Mouse (Mus musculus) ES-E14 (cell line): ENCODE measurements around the gene Cox19. TPM values are rescaled to one million over a fixed set of nuclear protein-coding genes. Genes with fewer than 3 reads are reported as not detected.
A peak's percentile ranks its signal among the peaks of the same experiment; 100 is the strongest.

Source experiments
- DNase-seq: peaks from one replicate; pipeline ENCODE4 v3.0.0-alpha.2; 2013; ENCODE audit warnings: low read depth, low spot score
- H3K27ac ChIP-seq: 2 replicates; pipeline ENCODE4 v1.5.1; 2012; ENCODE audit warnings: low read depth, mild to moderate bottlenecking, low read length, moderate library complexity, mixed read lengths; ENCODE audit not compliant: poor library complexity, insufficient read depth, severe bottlenecking
- H3K36me3 ChIP-seq: 2 replicates; pipeline ENCODE4 v1.6.1; 2012; ENCODE audit warnings: mild to moderate bottlenecking, low read length, moderate library complexity, mixed read lengths; ENCODE audit not compliant: control insufficient read depth, poor library complexity, insufficient read depth, severe bottlenecking
- H3K4me1 ChIP-seq, 2 experiments: fragments of 150-350 bp in 1 of 2; sonication (generic) in 1 of 2; 2 replicates each; pipeline ENCODE4 v1.6.1; 2012; ENCODE audit warnings: low read length in 2 of 2, mild to moderate bottlenecking in 1 of 2, mixed read lengths in 1 of 2; ENCODE audit not compliant: control insufficient read depth in 2 of 2, insufficient read depth in 2 of 2, poor library complexity in 1 of 2
- H3K4me3 ChIP-seq, 2 experiments: fragments of 150-350 bp in 1 of 2; sonication (generic) in 1 of 2; 2 replicates each; pipeline ENCODE4 v1.5.1; 2012; ENCODE audit warnings: low read length in 2 of 2, low read depth in 1 of 2, mild to moderate bottlenecking in 1 of 2, mixed read lengths in 1 of 2; ENCODE audit not compliant: insufficient read depth in 1 of 2, poor library complexity in 1 of 2, severe bottlenecking in 1 of 2
- H3K9ac ChIP-seq: 2 replicates; pipeline ENCODE4 v1.6.1; 2012; ENCODE audit warnings: low read depth, mild to moderate bottlenecking, low read length, mixed read lengths; ENCODE audit not compliant: poor library complexity, insufficient read depth, severe bottlenecking
- H3K9me3 ChIP-seq: fragments of 150-350 bp; sonication (generic); 2 replicates; pipeline ENCODE4 v1.6.1; 2012; ENCODE audit warnings: low read depth, mild to moderate bottlenecking, low read length; ENCODE audit not compliant: control insufficient read depth, insufficient read depth
- CHD2 ChIP-seq: IDR thresholded peaks from 2 replicates; pipeline ENCODE4 v1.6.1; 2014; ENCODE audit warnings: mild to moderate bottlenecking, low read depth, low read length, inconsistent platforms
- HCFC1 ChIP-seq: IDR thresholded peaks from 2 replicates; pipeline ENCODE4 v1.6.1; 2012; ENCODE audit warnings: low read length, inconsistent platforms, borderline replicate concordance; ENCODE audit not compliant: insufficient read depth
- MAFK ChIP-seq: IDR thresholded peaks from 2 replicates; pipeline ENCODE4 v1.6.1; 2014; ENCODE audit warnings: mild to moderate bottlenecking, low read depth, low read length, inconsistent platforms; ENCODE audit not compliant: insufficient read depth
- ZC3H11A ChIP-seq: IDR thresholded peaks from 2 replicates; pipeline ENCODE4 v1.6.1; 2012; ENCODE audit warnings: low read depth, mild to moderate bottlenecking, inconsistent platforms, low read length, borderline replicate concordance
- ZNF384 ChIP-seq: IDR thresholded peaks from 2 replicates; pipeline ENCODE4 v1.6.1; 2012; ENCODE audit warnings: low read depth, low read length, inconsistent platforms
- in situ Hi-C, 2 experiments: fragments of 600-800 bp; cut with MboI; formaldehyde crosslinking; loops; one replicate each; pipeline ENCODE4 v1.15.1; 2025; ENCODE audit warnings: low sequenced_read_pairs in 2 of 2, inconsistent platforms in 1 of 2; ENCODE audit not compliant: unreplicated experiment in 2 of 2
- total RNA-seq: library from RNA; depleted of rRNA; stranded (reverse); fragments of 300-350 nt; gene quantifications from 2 replicates; pipeline ENCODE4 v1.2.3, GENCODE M21; 2012

Gene Cox19
- total RNA-seq, 1 experiment = 26.6 TPM

GRCm38 (mm10) chr5:139380385-139381248, 29.4 kb upstream of the Cox19 start:
- no peaks in the 10 kb centered on the region for H3K9me3 ChIP-seq
- peaks cover 14 to 27% of the 10 kb centered on the region in 2 experiments; a peak in 3 of 4 replicates for H3K4me1 ChIP-seq
- H3K9ac ChIP-seq = peak overlapping the region; percentile 65
- in situ Hi-C loops = no loop called here
- peak overlapping the region; percentile 74 to 75 for H3K4me3 ChIP-seq
- TF ChIP-seq CHD2 = no peak
- TF ChIP-seq HCFC1 = no peak; the same call in 1 of the 2 replicates
- TF ChIP-seq ZC3H11A = no peak
- no peak for TF ChIP-seq MAFK
- no peak for TF ChIP-seq ZNF384
- H3K36me3 ChIP-seq = peaks cover 2% of the 10 kb centered on the region; the same call in 1 of the 2 replicates
- H3K27ac ChIP-seq = no peak overlapping the region; the same call in 1 of the 2 replicates
- DNase-seq = peak; percentile 80

DNA sequence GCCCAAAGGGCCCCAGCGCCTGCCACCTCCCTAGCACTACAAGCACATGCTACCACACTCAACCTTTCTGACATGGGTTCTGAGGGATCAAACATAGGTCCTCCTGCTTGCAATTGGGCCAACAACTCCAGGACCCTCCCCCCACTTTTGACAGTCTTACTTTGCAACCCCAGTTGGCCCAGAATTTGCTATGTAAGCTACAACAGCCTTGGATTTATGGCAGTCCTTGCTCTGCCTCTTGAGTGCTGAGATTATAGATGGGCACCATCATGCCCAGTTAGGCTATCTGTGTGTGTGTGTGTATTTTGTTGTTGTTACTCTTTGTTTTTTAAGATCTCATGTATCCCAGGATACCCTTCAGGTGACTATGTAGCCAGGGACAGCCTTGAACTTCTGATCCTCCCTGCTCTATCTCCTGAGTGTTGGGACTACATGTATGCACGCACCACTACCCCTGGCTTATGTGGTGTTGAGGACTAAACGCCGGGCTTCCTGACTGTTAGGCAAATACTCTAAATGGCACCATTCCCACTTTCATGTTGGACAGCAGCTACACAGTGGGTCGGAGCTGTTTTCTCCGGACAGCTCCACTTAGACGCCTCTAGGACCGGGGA, 28.7 kb upstream of the Cox19 start:
- Histone ChIP-seq H3K9ac (no peak overlapping the region), H3K27ac (no peak overlapping the region), H3K9me3 (no peaks in the 10 kb centered on the region), H3K36me3 (no peaks in the 10 kb centered on the region; the same call in 1 of the 2 replicates), H3K4me1 (peaks cover 14 to 30% of the 10 kb centered on the region in 2 experiments; a peak in 3 of 4 replicates), H3K4me3 (peak overlapping the region; percentile 74 to 75)
- DNase-seq = no peak
- no peak for TF ChIP-seq MAFK
- TF ChIP-seq HCFC1 = no peak; the same call in 1 of the 2 replicates
- TF ChIP-seq CHD2 = no peak
- no peak for TF ChIP-seq ZNF384
- TF ChIP-seq ZC3H11A = no peak
- in situ Hi-C loops = no loop called here

- H3K9me3 ChIP-seq = no peaks in the 10 kb centered on the region
- peaks cover 14 to 31% of the 10 kb centered on the region in 2 experiments for H3K4me1 ChIP-seq
- no peak for DNase-seq
- H3K36me3 ChIP-seq = no peaks in the 10 kb centered on the region
- no peak overlapping the region for H3K27ac ChIP-seq
- H3K4me3 ChIP-seq = no peak overlapping the region
- H3K9ac ChIP-seq = no peak overlapping the region
- in situ Hi-C loops = no loop called here
- TF ChIP-seq ZC3H11A (no peak), ZNF384 (no peak), CHD2 (no peak), MAFK (no peak), HCFC1 (no peak)
Measured at GRCm38 (mm10) chr5:139378986-139379629, 27.9 kb upstream of the Cox19 start.

DNA sequence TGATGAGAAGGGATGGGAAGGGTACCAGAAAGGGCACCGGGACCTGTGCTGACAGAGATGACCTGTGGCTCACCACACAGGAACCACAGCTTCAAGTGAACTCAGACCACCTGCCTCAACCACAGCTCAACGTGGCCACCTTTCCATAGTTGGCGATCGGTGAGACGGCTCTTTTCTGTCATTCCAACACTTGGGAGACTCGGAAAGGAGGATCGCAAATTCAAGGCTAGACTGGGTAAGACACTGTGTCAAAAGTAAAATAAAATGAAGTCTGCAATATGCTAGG, 27.0 kb upstream of the Cox19 start:
- TF ChIP-seq CHD2 (no peak), HCFC1 (no peak), MAFK (no peak), ZNF384 (no peak), ZC3H11A (no peak)
- H3K27ac ChIP-seq = no peak overlapping the region
- no peak overlapping the region for H3K9ac ChIP-seq
- DNase-seq = no peak
- H3K4me3 ChIP-seq = no peak overlapping the region
- H3K9me3 ChIP-seq = no peaks in the 10 kb centered on the region
- H3K36me3 ChIP-seq = no peaks in the 10 kb centered on the region
- peaks cover 14 to 30% of the 10 kb centered on the region in 2 experiments for H3K4me1 ChIP-seq
- in situ Hi-C loops = no loop called here
